ENCODE assay signal across 19 mouse cellular contexts in genomic region chr19:32391441-32391840, GRCm38 (mm10). TPM values are rescaled to one million over a fixed set of nuclear protein-coding genes. Genes with fewer than 3 reads are reported as not detected.
DNase-seq lines count a peak whose midpoint lies in the region; ATAC-seq lines count a peak whose summit lies in the region.
"Had no signal": no experiment of that assay in that cellular context is flagged by ENCODE, and none has a peak within 500 bp of the region (broad histone marks: within the 10 kb centered on the region; RNA-seq: fewer than 3 reads in every experiment).

No protein-coding gene starts in this region.

- no peak overlapping the region for H3K9ac ChIP-seq in midbrain, embryonic 11.5 days (ENCODE audit: low read length)
- no peak overlapping the region for H3K9ac ChIP-seq in midbrain, embryonic 13.5 days (replicated peaks)
- H3K9ac ChIP-seq: embryonic facial prominence, embryonic 12.5 days; forebrain, embryonic 13.5 days; forebrain, embryonic 15.5 days; forebrain, postnatal 0 days had no signal

- H3K27me3 ChIP-seq in heart, embryonic 10.5 days (ENCODE audit: insufficient read depth, poor library complexity, severe bottlenecking) = no peaks in the 10 kb centered on the region
- no peaks in the 10 kb centered on the region for H3K27me3 ChIP-seq in midbrain, embryonic 11.5 days (ENCODE audit: control insufficient read depth, insufficient read depth, low read length)
- H3K27me3 ChIP-seq in midbrain, embryonic 13.5 days = 0 out of 2 replicates have a peak, but pooled peaks cover 4% of the 10 kb centered on the region
- H3K27me3 ChIP-seq: embryonic facial prominence, embryonic 12.5 days; forebrain, embryonic 15.5 days had no signal

- ATAC-seq in midbrain, embryonic 11.5 days (ENCODE audit: low FRiP score) = no peak
- no peak for ATAC-seq in midbrain, embryonic 13.5 days
- ATAC-seq: forebrain, embryonic 13.5 days; forebrain, embryonic 15.5 days; forebrain, postnatal 0 days had no signal

- H3K4me2 ChIP-seq in midbrain, embryonic 11.5 days = no peak overlapping the region
- H3K4me2 ChIP-seq in midbrain, embryonic 13.5 days (replicated peaks) = no peak overlapping the region
- H3K4me2 ChIP-seq: embryonic facial prominence, embryonic 12.5 days; forebrain, embryonic 13.5 days; forebrain, embryonic 15.5 days had no signal

- WGBS in heart, embryonic 10.5 days = 91% methylated on average over 3 of the region's 3 CpGs
- 90% methylated on average over 3 of the region's 3 CpGs for WGBS in midbrain, embryonic 11.5 days
- 96% methylated on average over 3 of the region's 3 CpGs for WGBS in midbrain, embryonic 13.5 days

- H3K36me3 ChIP-seq in heart, embryonic 10.5 days = peaks cover 8% of the 10 kb centered on the region; the same call in 1 of the 2 replicates
- H3K36me3 ChIP-seq in midbrain, embryonic 11.5 days (ENCODE audit: control insufficient read depth, insufficient read depth, low read length) = no peaks in the 10 kb centered on the region
- no peaks in the 10 kb centered on the region for H3K36me3 ChIP-seq in midbrain, embryonic 13.5 days
- H3K36me3 ChIP-seq: embryonic facial prominence, embryonic 12.5 days; forebrain, embryonic 15.5 days had no signal

- H3K4me1 ChIP-seq in heart, embryonic 10.5 days = peaks cover 21% of the 10 kb centered on the region
- peaks cover 16% of the 10 kb centered on the region for H3K4me1 ChIP-seq in midbrain, embryonic 11.5 days (ENCODE audit: control insufficient read depth, insufficient read depth, low read length)
- H3K4me1 ChIP-seq in midbrain, embryonic 13.5 days (replicated peaks) = peaks cover 22% of the 10 kb centered on the region

- DNase-seq in cerebellum, adult 9-11 months = peak; percentile 9
- no peak for DNase-seq in cerebellum, postnatal 4 days (ENCODE audit: low spot score in 2 of 2)
- peak; percentile 52 for DNase-seq in heart, embryonic 10.5 days (ENCODE audit: low spot score)
- DNase-seq in heart, adult 9 months (ENCODE audit: low spot score in 2 of 2) = no peak
- DNase-seq in midbrain, embryonic 11.5 days (ENCODE audit: low spot score, missing footprints) = peak; percentile 69
- no peak for DNase-seq in layer of hippocampus, postnatal 14 days (ENCODE audit: low spot score in 2 of 2)
- DNase-seq: adrenal gland, adult 2 months; adrenal gland, postnatal 10 days; adrenal gland, postnatal 25 days; cerebellum, adult 11-12 months; cerebellum, adult 2 months; cerebellum, postnatal 10 days; cerebellum, postnatal 25 days; embryo, embryonic 11 days; forebrain, postnatal 0 days had no signal

- no peak overlapping the region for H3K4me3 ChIP-seq in heart, embryonic 10.5 days
- H3K4me3 ChIP-seq in midbrain, embryonic 11.5 days (ENCODE audit: low read depth, low read length) = no peak overlapping the region
- H3K4me3 ChIP-seq in midbrain, embryonic 13.5 days (replicated peaks) = no peak overlapping the region
- H3K4me3 ChIP-seq: embryonic facial prominence, embryonic 12.5 days; forebrain, embryonic 13.5 days; forebrain, embryonic 15.5 days had no signal

- H3K9me3 ChIP-seq in heart, embryonic 10.5 days = no peaks in the 10 kb centered on the region
- peaks cover 3% of the 10 kb centered on the region; the same call in 1 of the 2 replicates for H3K9me3 ChIP-seq in midbrain, embryonic 11.5 days (ENCODE audit: control insufficient read depth, low read length)
- no peaks in the 10 kb centered on the region for H3K9me3 ChIP-seq in midbrain, embryonic 13.5 days
- H3K9me3 ChIP-seq: embryonic facial prominence, embryonic 12.5 days; forebrain, embryonic 15.5 days had no signal

- no peak overlapping the region for H3K27ac ChIP-seq in heart, embryonic 10.5 days
- no peak overlapping the region for H3K27ac ChIP-seq in midbrain, embryonic 11.5 days (ENCODE audit: low read depth, low read length)
- H3K27ac ChIP-seq in midbrain, embryonic 13.5 days = no peak overlapping the region
- H3K27ac ChIP-seq: embryonic facial prominence, embryonic 12.5 days; forebrain, embryonic 13.5 days; forebrain, embryonic 15.5 days had no signal

RNA-seq across cellular contexts. Expression of gene Sgms1, which starts 1.9 kb away (rescaled TPM):
- polyA plus RNA-seq in heart, embryonic 10.5 days (2016; fragmentation: Nextera tagmentation; extraction: Ambion mirVana) = 41.5 and 45.9 TPM in 2 replicates
- 10.1 and 10.4 TPM in 2 replicates for polyA plus RNA-seq in midbrain, embryonic 11.5 days (2014; fragmentation: Nextera tagmentation; extraction: Ambion mirVana)
- 11.1 and 12.7 TPM in 2 replicates for polyA plus RNA-seq in midbrain, embryonic 13.5 days (2015; fragmentation: Nextera tagmentation; extraction: Ambion mirVana)
- 10 to 100 TPM; 45.9 to 50.9 TPM for total RNA-seq in layer of hippocampus, postnatal 14 days (2021)

Comparison
In these comparisons a context has a peak if more than half of its experiments do, and no peak if none do; other contexts are left out.
1. DNase-seq: peak in cerebellum, adult 9-11 months (single experiment), heart, embryonic 10.5 days (single experiment) and midbrain, embryonic 11.5 days (single experiment); none in cerebellum, postnatal 4 days (0 of 2), heart, adult 9 months (0 of 2) and layer of hippocampus, postnatal 14 days (0 of 2).